Mouse (Mus musculus) embryonic facial prominence, embryonic 14.5 days (tissue): ENCODE data around the gene Pax7. TPM values are rescaled to one million over a fixed set of nuclear protein-coding genes. Genes with fewer than 3 reads are reported as not detected.
A peak's percentile ranks its signal among the peaks of the same experiment; 100 is the strongest.

Experiments used
- ATAC-seq: fragments of 200-750 bp; cut with Nextera tagmentation; 2 replicates; pipeline ENCODE4 v1.8.0; 2017; ENCODE audit warnings: low read depth, moderate number of reproducible peaks, moderate TSS enrichment
- DNase-seq: peaks from one replicate; pipeline ENCODE4 v3.0.0-alpha.2; 2015; ENCODE audit warnings: low spot score
- H3K27ac ChIP-seq: fragments of 300-500 bp; sonication (generic); replicated peaks from 2 replicates; pipeline ENCODE4 v1.5.1; 2014; ENCODE audit warnings: low read depth, mild to moderate bottlenecking, low read length, moderate library complexity
- H3K27me3 ChIP-seq: fragments of 300-500 bp; sonication (generic); replicated peaks from 2 replicates; pipeline ENCODE4 v1.6.1; 2014; ENCODE audit warnings: low read length; ENCODE audit not compliant: control insufficient read depth, insufficient read depth
- H3K36me3 ChIP-seq: fragments of 300-500 bp; sonication (generic); 2 replicates; pipeline ENCODE4 v1.6.1; 2014; ENCODE audit warnings: low read length, mixed read lengths; ENCODE audit not compliant: control insufficient read depth, insufficient read depth
- H3K4me1 ChIP-seq: fragments of 300-500 bp; sonication (generic); 2 replicates; pipeline ENCODE4 v1.6.1; 2014; ENCODE audit warnings: antibody characterized with exemption, low read length; ENCODE audit not compliant: control insufficient read depth, insufficient read depth
- H3K4me2 ChIP-seq: fragments of 300-500 bp; sonication (generic); 2 replicates; pipeline ENCODE4 v1.6.1; 2014; ENCODE audit warnings: low read depth, mild to moderate bottlenecking, low read length, moderate library complexity, mixed read lengths
- H3K4me3 ChIP-seq: fragments of 300-500 bp; sonication (generic); 2 replicates; pipeline ENCODE4 v1.5.1; 2014; ENCODE audit warnings: low read depth, mild to moderate bottlenecking, low read length
- H3K9ac ChIP-seq: fragments of 300-500 bp; sonication (generic); 2 replicates; pipeline ENCODE4 v1.6.1; 2014; ENCODE audit warnings: low read depth, mild to moderate bottlenecking, low read length, moderate library complexity, mixed read lengths
- H3K9me3 ChIP-seq: fragments of 300-500 bp; sonication (generic); 2 replicates; pipeline ENCODE4 v1.6.1; 2016; ENCODE audit warnings: low read length; ENCODE audit not compliant: control insufficient read depth
- WGBS: fragments of 180-500 bp; shearing (Covaris S2); extraction: QIAGEN DNeasy Blood & Tissue Kit; methylation state at CpG from one replicate; pipeline ENCODE4 v1.1.7; 2014; 5-methylcytosine and 5-hydroxymethylcytosine counted together
- polyA plus RNA-seq: library from polyadenylated mRNA; unstranded; fragments of >200 nt; fragmentation: Nextera tagmentation; extraction: Ambion mirVana; gene quantifications from 2 replicates; pipeline ENCODE4 v1.2.1, GENCODE M21; 2014

Gene Pax7
- polyA plus RNA-seq, 1 experiment from 2014 or later, result 2.6 TPM

DNA sequence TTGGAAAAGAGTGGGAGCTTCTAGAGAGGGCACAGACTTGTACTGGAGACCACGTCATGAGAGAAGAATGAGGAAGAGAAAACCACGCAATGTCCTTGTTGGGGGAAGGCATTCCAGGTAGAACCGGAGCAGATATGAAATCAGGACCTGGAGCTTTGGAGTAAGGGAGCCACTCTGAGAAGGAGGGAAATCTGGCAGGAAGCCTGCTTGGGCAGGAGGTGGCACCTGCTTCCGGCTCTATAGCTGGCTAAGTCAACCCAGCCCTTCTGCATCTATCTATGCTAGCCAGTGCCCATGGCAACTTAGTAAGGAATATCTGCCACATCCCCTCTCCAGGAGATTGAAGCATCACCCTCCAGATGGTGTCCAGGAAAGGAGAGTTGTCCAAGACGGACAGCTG is 127.3 kb downstream of the Pax7 start:
- Histone ChIP-seq H3K36me3 (no peaks in the 10 kb centered on the region), H3K4me1 (no peaks in the 10 kb centered on the region), H3K9ac (no peak overlapping the region), H3K4me3 (no peak overlapping the region), H3K27me3 (no peaks in the 10 kb centered on the region; the same call in 1 of the 2 replicates), H3K27ac (no peak overlapping the region), H3K4me2 (no peak overlapping the region), H3K9me3 (no peaks in the 10 kb centered on the region)
- WGBS, result 77% methylated on average over 5 of the region's 5 CpGs
- DNase-seq (no peak), ATAC-seq (no peak)

GRCm38 (mm10) chr4:139703468-139703867 is 129.9 kb downstream of the Pax7 start:
- Histone ChIP-seq H3K4me2 (no peak overlapping the region), H3K9ac (no peak overlapping the region), H3K4me1 (no peaks in the 10 kb centered on the region), H3K36me3 (no peaks in the 10 kb centered on the region), H3K27ac (no peak overlapping the region), H3K9me3 (no peaks in the 10 kb centered on the region), H3K27me3 (no peaks in the 10 kb centered on the region), H3K4me3 (no peak overlapping the region)
- DNase-seq, result no peak
- WGBS, result 87% methylated on average over 11 of the region's 11 CpGs
- no peak for ATAC-seq

DNA sequence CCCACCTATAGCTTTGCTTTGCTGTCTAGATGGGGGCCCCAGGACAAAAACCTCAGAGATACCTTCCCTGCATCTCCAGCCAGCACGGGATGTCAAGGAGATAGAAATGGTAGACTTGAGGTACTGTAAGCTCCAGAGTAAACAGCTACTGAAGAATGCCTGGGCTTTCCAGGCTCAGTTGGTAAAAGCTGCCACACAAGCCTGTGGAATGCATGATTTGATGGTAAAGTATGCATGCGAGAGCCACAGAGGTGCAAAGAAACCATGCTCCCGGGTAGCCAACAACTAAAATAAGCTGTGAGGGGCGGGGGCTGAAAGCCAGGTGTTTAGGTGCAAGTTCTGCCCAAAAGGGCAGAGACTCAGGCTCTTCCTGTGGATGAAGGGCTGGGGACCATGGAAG is 130.4 kb downstream of the Pax7 start:
- Histone ChIP-seq H3K9ac (no peak overlapping the region), H3K27me3 (no peaks in the 10 kb centered on the region), H3K4me1 (no peaks in the 10 kb centered on the region), H3K27ac (no peak overlapping the region), H3K4me3 (no peak overlapping the region), H3K9me3 (no peaks in the 10 kb centered on the region), H3K4me2 (no peak overlapping the region), H3K36me3 (no peaks in the 10 kb centered on the region)
- no peak for ATAC-seq
- DNase-seq, result no peak
- 59% methylated on average over 4 of the region's 4 CpGs for whole genome bisulfite sequencing

- Histone ChIP-seq H3K4me2 (no peak overlapping the region), H3K9me3 (no peaks in the 10 kb centered on the region), H3K4me1 (no peaks in the 10 kb centered on the region), H3K36me3 (no peaks in the 10 kb centered on the region), H3K9ac (no peak overlapping the region), H3K27me3 (no peaks in the 10 kb centered on the region), H3K4me3 (no peak overlapping the region), H3K27ac (no peak overlapping the region)
- WGBS, result 45% methylated on average over 8 of the region's 8 CpGs
- ATAC-seq (peak; percentile 78), DNase-seq (peak; percentile 79)
Measured at GRCm38 (mm10) chr4:139698602-139699001, 134.7 kb downstream of the Pax7 start.

GRCm38 (mm10) chr4:139697755-139698154 is 135.6 kb downstream of the Pax7 start:
- Histone ChIP-seq H3K4me2 (no peak overlapping the region), H3K27me3 (no peaks in the 10 kb centered on the region), H3K4me3 (no peak overlapping the region), H3K4me1 (no peaks in the 10 kb centered on the region), H3K36me3 (no peaks in the 10 kb centered on the region), H3K9ac (no peak overlapping the region), H3K27ac (no peak overlapping the region), H3K9me3 (no peaks in the 10 kb centered on the region)
- DNase-seq, result peak; percentile 75
- WGBS, result 7% methylated on average over 9 of the region's 9 CpGs
- peak; percentile 54; the same call in 1 of the 2 replicates for ATAC-seq

DNA sequence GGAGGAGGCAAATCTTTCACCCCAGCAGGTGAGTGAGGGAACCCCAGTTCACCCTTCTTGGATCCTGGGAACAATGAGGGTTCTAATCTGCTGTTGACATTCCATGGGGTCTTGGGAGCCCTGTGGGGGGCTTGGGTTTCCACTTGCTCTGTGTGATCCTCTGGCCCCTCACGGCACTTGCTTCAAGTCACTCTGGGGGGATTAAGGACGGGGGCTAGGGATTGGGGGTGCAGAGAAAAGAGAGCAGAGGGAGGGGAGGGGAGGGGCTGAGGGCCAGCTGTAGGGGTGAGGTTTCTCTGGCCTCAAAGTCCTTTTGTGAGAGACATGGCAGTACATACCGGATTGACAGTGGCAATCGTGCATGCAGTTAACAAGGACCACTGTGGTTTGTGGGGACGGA is 140.0 kb downstream of the Pax7 start:
- peaks cover 8% of the 10 kb centered on the region; the same call in 1 of the 2 replicates for H3K4me1 ChIP-seq
- no peaks in the 10 kb centered on the region for H3K9me3 ChIP-seq
- no peak overlapping the region; the same call in 1 of the 2 replicates for H3K9ac ChIP-seq
- H3K4me3 ChIP-seq, result no peak overlapping the region
- no peaks in the 10 kb centered on the region for H3K27me3 ChIP-seq
- peak; percentile 59 for DNase-seq
- WGBS, result 21% methylated on average over 5 of the region's 5 CpGs
- H3K36me3 ChIP-seq, result no peaks in the 10 kb centered on the region
- no peak overlapping the region for H3K27ac ChIP-seq
- peak; percentile 30; the same call in 1 of the 2 replicates for ATAC-seq
- H3K4me2 ChIP-seq, result no peak overlapping the region

DNA sequence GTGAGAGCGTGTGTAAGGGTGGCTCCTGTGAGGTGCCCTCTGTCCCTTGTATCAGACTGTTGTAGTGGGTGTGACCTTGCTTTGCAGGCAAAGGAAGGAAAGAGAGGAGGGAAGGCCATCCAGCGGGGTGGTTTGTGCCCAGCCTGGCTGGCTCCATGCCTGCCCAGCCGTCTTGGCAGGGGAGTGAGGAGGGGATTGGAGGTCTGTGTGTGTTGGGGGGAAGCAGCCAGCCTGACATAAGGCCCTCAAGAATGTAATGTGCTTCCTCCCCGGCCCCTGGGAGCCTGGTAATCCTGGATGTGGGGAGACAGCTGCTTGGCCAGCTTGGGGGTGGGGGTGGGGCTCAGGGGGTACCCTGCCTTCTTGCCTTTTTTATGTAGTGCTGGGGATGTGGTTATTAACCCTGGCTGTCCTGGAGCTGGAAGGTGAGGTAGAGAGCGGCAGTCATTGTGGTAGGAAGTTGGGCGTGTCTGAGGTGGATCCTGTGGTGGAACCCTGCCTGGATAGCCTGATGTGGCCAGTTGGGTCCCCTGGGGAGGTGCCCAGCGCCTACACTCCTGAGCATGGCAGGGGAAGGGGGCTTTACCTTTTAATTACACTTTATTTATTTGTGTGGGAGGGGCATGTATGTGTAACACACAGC is 143.6 kb downstream of the Pax7 start:
- Histone ChIP-seq H3K9me3 (no peaks in the 10 kb centered on the region), H3K27ac (no peak overlapping the region), H3K4me1 (peaks cover 8% of the 10 kb centered on the region; the same call in 1 of the 2 replicates), H3K4me3 (no peak overlapping the region), H3K4me2 (no peak overlapping the region), H3K27me3 (no peaks in the 10 kb centered on the region), H3K9ac (no peak overlapping the region), H3K36me3 (no peaks in the 10 kb centered on the region)
- DNase-seq (peak; percentile 79), ATAC-seq (peak; percentile 83)
- 25% methylated on average over 7 of the region's 7 CpGs for WGBS

- no peak for DNase-seq
- no peak overlapping the region for H3K9ac ChIP-seq
- no peak overlapping the region for H3K4me3 ChIP-seq
- peaks cover 8% of the 10 kb centered on the region; the same call in 1 of the 2 replicates for H3K4me1 ChIP-seq
- no peak overlapping the region for H3K27ac ChIP-seq
- no peaks in the 10 kb centered on the region for H3K9me3 ChIP-seq
- H3K27me3 ChIP-seq, result no peaks in the 10 kb centered on the region
- ATAC-seq, result no peak
- no peak overlapping the region for H3K4me2 ChIP-seq
- WGBS, result 60% methylated on average over 9 of the region's 9 CpGs
- no peaks in the 10 kb centered on the region for H3K36me3 ChIP-seq
Measured at GRCm38 (mm10) chr4:139688058-139688457, 145.3 kb downstream of the Pax7 start.
